Mouse (Mus musculus): Measurements from ENCODE around the gene Cyb561d2. TPM values are rescaled to one million over a fixed set of nuclear protein-coding genes. Genes with fewer than 3 reads are reported as not detected.
A peak's percentile ranks its signal among the peaks of the same experiment; 100 is the strongest.

Gene Cyb561d2
- total and polyA plus RNA-seq, 3 experiments, result 37.8 to 38.1 TPM; not detected in 1

DNA sequence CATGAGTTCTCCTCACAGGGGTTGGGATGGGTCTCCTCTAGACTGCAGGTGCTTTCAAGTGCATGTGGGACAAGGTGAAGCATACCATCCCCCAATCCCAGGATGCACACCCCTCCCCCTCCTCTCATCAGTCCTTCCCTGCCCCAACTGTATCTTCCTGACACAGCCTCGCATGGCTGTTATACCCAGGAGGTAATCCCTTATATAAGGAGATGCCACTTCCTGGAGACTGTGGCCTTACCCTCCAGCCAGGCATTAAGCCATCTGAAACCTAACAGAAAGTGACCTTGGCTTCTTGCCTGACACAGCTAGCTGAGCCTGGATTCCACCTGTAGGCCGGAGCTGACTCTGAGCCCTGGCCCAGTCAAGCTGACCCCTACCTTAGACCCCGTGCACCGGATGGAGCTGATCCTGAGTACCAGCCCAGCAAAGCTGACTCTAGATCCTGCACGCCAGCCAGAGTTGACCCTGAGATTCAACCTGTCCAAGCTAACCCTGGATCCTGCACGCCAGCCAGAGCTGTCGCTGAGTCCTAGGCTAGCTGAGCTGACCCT is 40.6 kb upstream of the Cyb561d2 start:
- H3K79me2 ChIP-seq (ENCODE audit: control insufficient read depth, insufficient read depth, low read length, poor library complexity), result peaks cover 30% of the 10 kb centered on the region
- H3K9me3 ChIP-seq (replicated peaks; ENCODE audit: insufficient read depth, low read length), result no peaks in the 10 kb centered on the region
- peaks cover 0 to 18% of the 10 kb centered on the region in 2 experiments; a peak in 2 of 4 replicates for H3K36me3 ChIP-seq (ENCODE audit: control insufficient read depth in 1 of 2, insufficient read depth in 2 of 2, low read length in 2 of 2)
- H3K9ac ChIP-seq (ENCODE audit: control insufficient read depth, low read depth, low read length, poor library complexity, severe bottlenecking), result peak overlapping the region; percentile 78; the same call in 1 of the 2 replicates
- H3K27ac ChIP-seq (ENCODE audit: control insufficient read depth, low read depth, low read length), result peak overlapping the region; percentile 55
- no peak for TF ChIP-seq CTCF (IDR thresholded peaks at IDR 0.05 in 2 of 3, conservative IDR thresholded peaks at IDR 0.05 in 1 of 3; ENCODE audit: control insufficient read depth in 1 of 3, insufficient read depth in 1 of 3, low read depth in 2 of 3, low read length in 3 of 3, poor library complexity in 1 of 3, severe bottlenecking in 1 of 3)
- TF ChIP-seq MYB (IDR thresholded peaks at IDR 0.05; ENCODE audit: low read depth, low read length), result no peak
- no peak for TF ChIP-seq ZC3H11A (IDR thresholded peaks at IDR 0.05; ENCODE audit: low read depth, low read length)
- H3K4me3 ChIP-seq (ENCODE audit: control insufficient read depth in 1 of 2, insufficient read depth in 1 of 2, low read depth in 2 of 2, low read length in 2 of 2), result peak overlapping the region; percentile 81 to 98; a peak in 3 of 4 replicates
- DNase-seq (ENCODE audit: low read depth, low spot score), result no peak
- no peaks in the 10 kb centered on the region for H3K27me3 ChIP-seq (ENCODE audit: control insufficient read depth in 1 of 2, insufficient read depth in 2 of 2, low read length in 2 of 2)
- H3K4me1 ChIP-seq (ENCODE audit: control insufficient read depth in 1 of 2, insufficient read depth in 2 of 2, low read length in 2 of 2), result peaks cover 8 to 28% of the 10 kb centered on the region in 2 experiments; a peak in 3 of 4 replicates

DNA sequence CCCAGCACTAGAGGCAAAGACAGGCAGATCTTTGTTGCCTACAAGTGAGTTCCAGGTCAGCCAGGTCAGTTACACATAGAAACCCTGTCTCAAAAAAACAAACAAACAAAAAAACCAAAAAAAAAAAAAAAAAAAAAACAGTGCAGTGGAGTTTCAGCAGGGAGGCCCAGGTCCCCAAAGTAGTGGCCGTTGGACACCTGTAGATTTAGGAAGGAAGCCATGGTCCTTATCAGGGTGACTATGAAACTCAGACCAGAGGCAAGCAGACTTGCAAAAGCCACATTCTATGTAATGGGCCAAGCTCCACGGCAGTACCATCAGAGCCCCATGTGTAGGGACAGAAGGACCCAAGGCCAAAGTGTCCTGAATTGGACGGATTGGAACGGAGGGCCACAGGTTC is 39.6 kb upstream of the Cyb561d2 start:
- Histone ChIP-seq H3K9ac (ENCODE audit: control insufficient read depth, low read depth, low read length, poor library complexity, severe bottlenecking) (peak overlapping the region; percentile 78), H3K27ac (ENCODE audit: control insufficient read depth, low read depth, low read length) (peak overlapping the region; percentile 98), H3K27me3 (ENCODE audit: control insufficient read depth in 1 of 2, insufficient read depth in 2 of 2, low read length in 2 of 2) (no peaks in the 10 kb centered on the region), H3K9me3 (replicated peaks; ENCODE audit: insufficient read depth, low read length) (no peaks in the 10 kb centered on the region), H3K4me1 (ENCODE audit: control insufficient read depth in 1 of 2, insufficient read depth in 2 of 2, low read length in 2 of 2) (peaks cover 6 to 31% of the 10 kb centered on the region in 2 experiments; a peak in 3 of 4 replicates), H3K79me2 (ENCODE audit: control insufficient read depth, insufficient read depth, low read length, poor library complexity) (peaks cover 30% of the 10 kb centered on the region), H3K4me3 (ENCODE audit: control insufficient read depth in 1 of 2, insufficient read depth in 1 of 2, low read depth in 2 of 2, low read length in 2 of 2) (peak overlapping the region; percentile 81 to 98), H3K36me3 (ENCODE audit: control insufficient read depth in 1 of 2, insufficient read depth in 2 of 2, low read length in 2 of 2) (peaks cover 0 to 15% of the 10 kb centered on the region in 2 experiments; a peak in 2 of 4 replicates)
- TF ChIP-seq ZNF384 (IDR thresholded peaks at IDR 0.05; ENCODE audit: low read depth, low read length) (peak; percentile 86), CHD2 (IDR thresholded peaks at IDR 0.05; ENCODE audit: low read length) (no peak), GATA1 (IDR thresholded peaks at IDR 0.05; ENCODE audit: low read depth, low read length) (peak; percentile 58), HCFC1 (IDR thresholded peaks at IDR 0.05; ENCODE audit: low read depth, low read length) (peak; percentile 39; the same call in 1 of the 2 replicates), EP300 (IDR thresholded peaks at IDR 0.05; ENCODE audit: low read depth in 1 of 2, low read length in 2 of 2) (peak; percentile 78 to 80), POLR2AphosphoS2 (IDR thresholded peaks at IDR 0.05; ENCODE audit: low read length) (0 out of 2 replicates have a peak, but pooled peaks have one; percentile 48), MYC (IDR thresholded peaks at IDR 0.05; ENCODE audit: low read depth, low read length) (no peak), SMC3 (IDR thresholded peaks at IDR 0.05; ENCODE audit: low read depth, low read length) (0 out of 2 replicates have a peak, but pooled peaks have one; percentile 12), TCF12 (IDR thresholded peaks at IDR 0.05; ENCODE audit: low read depth, low read length) (peak; percentile 76), ETS1 (IDR thresholded peaks at IDR 0.05; ENCODE audit: low read depth, low read length) (peak; percentile 46; the same call in 1 of the 2 replicates), E2F4 (IDR thresholded peaks at IDR 0.05; ENCODE audit: borderline replicate concordance, low read depth, low read length) (no peak), POLR2AphosphoS5 (IDR thresholded peaks at IDR 0.05; ENCODE audit: borderline replicate concordance, low read depth, low read length) (no peak), ELF1 (IDR thresholded peaks at IDR 0.05; ENCODE audit: low read depth, low read length) (no peak; the same call in 1 of the 2 replicates), ZC3H11A (IDR thresholded peaks at IDR 0.05; ENCODE audit: low read depth, low read length) (no peak), ZMIZ1 (IDR thresholded peaks at IDR 0.05; ENCODE audit: low read depth, low read length) (no peak), MAFK (IDR thresholded peaks at IDR 0.05; ENCODE audit: borderline replicate concordance, low read depth, low read length) (no peak), MYB (IDR thresholded peaks at IDR 0.05; ENCODE audit: low read depth, low read length) (peak; percentile 83), USF1 (IDR thresholded peaks at IDR 0.05; ENCODE audit: low read depth, low read length) (no peak), RCOR1 (IDR thresholded peaks at IDR 0.05; ENCODE audit: low read depth, low read length) (no peak), MXI1 (IDR thresholded peaks at IDR 0.05; ENCODE audit: low read depth, low read length) (no peak)
- DNase-seq (ENCODE audit: low read depth, low spot score), result peak; percentile 57

Measured in MEL (cell line).